Mouse (Mus musculus): ENCODE measurements around the gene Lima1.
"Not testable (repeated sequence)": the region's sequence is repeated elsewhere in the genome, so short reads cannot be mapped to it uniquely, and the experiment has no call there.

Lima1 gene

DNA sequence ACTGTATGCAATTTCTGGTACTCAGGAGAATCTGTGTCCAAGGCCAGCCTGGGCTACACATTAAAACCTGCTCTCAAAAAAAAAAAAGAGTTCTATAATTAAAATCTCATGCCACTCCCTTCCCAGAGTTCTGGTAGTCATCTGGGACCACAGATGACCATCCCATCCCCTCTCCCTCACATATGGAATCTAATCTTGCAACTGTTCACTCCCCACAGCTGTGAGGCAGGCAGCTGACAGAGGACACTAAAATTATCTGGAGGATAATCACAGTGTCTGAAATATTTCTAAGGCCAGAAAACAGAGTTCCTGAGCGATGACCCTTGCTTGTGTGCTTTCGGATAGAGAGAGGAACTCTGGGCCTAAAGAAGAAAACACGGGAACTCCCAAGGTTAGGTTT lies 40.6 kb downstream of the Lima1 start:
- DNase-seq = no peak

DNA sequence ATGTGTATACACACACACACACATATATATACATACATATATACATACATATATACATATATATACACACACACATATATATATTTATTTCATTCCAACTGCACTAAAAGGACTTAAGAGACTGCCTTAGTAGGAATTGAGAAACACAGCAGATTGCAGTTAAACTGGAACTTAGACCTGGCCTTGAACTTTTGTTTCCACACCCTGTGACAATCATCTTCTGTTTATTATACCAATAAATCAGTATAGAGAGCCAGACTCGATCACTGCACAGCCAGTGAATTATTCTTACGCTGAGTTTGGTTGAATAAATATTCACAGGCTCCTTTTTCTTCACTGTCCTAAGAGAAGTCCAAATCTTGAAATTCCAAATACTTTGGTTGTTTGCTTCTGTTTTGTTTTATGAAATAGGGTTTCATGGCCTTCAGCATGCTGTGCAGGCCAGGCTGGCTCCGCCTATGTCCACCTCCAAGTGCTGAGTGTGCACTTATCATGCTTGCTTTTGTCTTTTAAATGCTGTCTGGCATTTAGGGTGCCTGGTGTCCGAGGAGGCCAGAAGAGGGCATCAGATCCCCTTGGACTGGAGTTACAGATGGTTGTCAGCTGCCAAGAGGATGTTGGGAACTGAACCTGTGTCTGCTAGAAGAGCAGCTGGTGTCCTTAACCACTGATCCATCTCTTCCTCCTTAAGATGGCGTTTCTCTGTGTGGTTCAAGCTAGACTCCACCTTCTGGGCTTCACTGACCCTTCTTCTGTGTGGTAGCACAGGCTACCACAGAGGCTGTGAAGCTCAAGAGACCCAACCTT lies 41.4 kb downstream of the Lima1 start:
- DNase-seq = no peak

GRCm38 (mm10) chr15:99831535-99831934 lies 43.7 kb downstream of the Lima1 start:
- DNase-seq = no peak

DNA sequence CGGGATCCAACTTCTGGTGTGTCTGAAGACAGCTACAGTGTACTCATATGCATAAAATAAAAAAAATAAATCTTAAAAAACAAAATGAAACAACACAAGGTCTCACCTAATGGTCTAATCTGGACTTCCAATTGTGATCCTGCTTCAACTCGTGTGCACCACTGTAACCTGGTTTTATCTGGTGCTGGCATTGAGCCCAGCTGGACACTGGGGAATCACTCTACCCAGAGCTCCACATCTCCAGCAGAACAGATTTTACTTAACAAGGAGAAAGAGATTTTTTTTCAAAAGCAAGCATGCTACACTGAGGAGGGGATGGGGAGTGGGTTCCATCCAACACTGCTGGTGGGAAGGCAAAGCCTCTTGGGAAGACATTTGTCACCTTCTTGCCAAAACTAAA lies 47.2 kb downstream of the Lima1 start:
- no peak for DNase-seq

DNA sequence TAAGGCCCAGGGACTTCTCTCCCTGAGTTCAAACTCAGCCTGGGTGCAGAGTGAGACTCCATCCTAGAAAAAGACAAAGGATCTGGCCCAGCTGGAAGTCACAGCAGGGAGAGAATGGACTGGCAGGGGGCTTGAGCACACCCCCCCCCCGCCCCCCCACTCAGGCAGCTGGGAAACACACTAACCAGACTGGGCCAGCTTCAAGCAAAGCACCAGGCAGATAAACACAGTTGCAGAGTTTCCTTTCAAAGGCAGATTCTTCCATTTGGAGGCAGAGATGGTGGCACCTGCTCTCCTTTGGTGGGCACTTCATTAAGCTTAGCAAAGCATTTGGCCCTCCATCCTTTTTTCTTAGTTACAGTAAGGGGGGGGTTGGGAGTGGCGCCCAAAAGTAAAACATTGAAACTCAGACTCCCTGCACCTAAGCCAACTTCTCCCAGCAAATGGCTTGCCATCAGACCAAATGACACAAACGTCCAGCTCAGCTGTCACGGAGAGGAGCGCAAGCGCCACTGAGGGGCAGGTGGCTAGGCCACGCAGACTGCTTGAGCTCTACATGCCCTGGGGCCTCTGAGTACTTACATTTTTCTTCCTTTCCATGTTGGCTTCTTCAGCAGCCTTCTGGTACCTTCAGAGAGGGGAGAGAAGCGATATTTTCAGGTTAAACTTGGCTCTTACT lies 48.9 kb downstream of the Lima1 start:
- no peak for DNase-seq

GRCm38 (mm10) chr15:99825211-99825610 lies 50.0 kb downstream of the Lima1 start:
- DNase-seq = no peak

DNA sequence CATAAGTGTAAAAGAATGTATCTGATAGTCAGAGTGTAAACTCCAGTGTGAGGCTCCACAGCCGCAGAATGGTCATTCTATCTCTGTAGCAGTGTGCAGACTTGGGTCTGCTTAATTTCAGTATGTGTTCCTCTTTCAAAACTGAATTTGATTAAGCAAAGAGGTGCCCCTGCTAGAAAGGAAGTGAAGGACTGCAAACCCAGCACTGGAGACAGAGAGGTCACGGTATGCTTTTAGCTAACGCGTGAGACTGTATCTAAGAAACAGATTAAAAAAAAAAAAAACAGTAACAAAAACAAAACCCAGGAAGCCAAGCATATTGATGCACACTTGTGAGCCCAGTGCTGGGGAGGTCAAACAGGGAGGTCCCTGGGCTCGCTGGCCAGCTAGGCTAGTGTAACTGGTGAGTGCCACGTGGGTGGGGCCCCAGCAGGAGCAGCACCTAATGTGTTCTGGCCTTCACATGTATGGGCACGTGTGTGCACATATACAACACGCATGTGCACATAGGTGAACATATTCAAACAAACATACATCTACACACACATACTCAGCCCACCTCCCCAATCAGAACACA lies 51.8 kb downstream of the Lima1 start:
- no peak for DNase-seq

GRCm38 (mm10) chr15:99822501-99822900 lies 52.8 kb downstream of the Lima1 start:
- not testable (repeated sequence) for DNase-seq

DNA sequence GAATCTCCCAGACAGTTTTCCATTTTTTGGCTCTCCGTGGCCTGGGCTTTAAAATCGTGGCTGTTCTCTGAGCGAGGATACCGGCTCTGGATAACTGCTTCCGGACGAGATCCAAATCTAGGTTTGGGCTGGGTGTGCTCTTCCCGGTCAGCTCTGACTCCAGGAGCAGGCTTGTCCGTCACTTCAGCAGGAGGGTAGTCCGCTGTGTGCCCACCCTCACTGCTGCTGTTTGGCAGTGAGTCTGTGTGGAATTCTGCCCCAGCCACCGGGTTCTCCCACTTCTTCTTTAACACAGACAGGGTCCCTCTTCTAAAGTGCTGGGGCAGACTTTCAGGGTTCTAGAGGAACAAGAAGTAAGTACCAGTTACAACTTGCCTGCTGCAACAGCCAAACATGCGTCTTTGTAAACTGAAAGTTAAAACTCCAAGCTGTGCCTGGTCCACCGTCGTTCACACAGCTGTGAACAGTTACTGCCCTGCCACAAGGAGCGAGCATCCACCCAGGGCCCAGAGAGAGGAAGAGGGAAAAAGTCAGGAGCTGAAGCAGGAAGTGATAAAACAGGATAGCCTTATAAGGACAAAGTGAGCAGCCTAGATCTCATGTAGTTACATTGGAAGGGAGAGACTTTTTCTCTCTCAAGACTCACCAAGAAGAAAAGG lies 55.5 kb downstream of the Lima1 start:
- DNase-seq = no peak

DNA sequence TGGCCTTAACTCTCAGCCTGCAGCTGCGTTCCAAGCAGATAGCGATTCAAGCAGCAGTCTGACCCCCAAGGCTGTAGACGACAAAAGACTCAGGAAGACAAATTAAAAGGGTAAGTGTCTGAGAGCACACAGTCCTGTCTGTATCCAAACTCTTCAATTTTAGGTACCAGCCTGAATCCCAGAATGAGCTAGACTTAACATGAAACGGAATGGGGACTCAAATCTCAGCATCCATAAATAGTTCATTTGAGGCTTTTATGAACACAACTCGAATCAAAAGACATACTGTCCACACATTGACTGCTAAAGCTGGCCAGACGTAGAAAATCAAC lies 56.2 kb downstream of the Lima1 start:
- DNase-seq = no peak

DNA sequence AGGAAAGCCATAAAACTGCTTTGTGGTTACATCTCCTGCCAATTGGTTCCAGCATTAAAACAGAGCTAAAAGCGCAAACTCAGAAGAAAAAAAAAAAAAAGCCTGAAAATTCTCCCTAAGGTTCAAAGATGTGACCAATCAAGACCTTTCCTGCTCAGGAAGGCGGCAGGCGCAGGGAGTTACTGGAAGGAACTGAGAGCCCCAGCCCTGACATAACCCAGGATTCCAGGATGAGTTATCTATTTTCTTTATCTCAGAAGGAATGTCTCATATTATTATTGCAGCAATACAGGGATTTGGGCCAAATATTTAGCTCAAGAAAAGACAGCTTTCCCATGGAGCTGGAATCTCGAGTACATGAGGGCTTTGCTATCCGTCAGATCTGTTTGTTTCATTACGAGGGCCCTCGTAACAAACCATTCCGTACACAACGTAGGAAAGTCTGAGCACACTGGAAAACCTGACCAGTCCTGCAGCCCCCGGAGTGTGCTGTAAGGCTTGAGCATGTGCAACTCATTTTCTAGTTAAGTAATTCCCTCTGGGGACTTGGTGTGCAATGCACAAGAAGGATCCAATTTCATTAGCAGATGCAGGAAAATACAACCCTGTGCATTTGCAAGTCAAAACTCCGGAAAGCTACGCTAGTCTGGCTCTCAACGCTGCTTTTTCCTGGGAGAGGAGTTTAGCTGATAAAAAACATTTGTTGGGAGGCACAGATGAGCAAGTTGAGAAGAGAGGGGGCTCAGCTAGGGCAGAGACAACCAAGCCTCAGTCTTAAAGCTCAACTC lies 56.7 kb downstream of the Lima1 start:
- no peak for DNase-seq

GRCm38 (mm10) chr15:99817343-99818235 lies 57.7 kb downstream of the Lima1 start:
- no peak for DNase-seq

DNA sequence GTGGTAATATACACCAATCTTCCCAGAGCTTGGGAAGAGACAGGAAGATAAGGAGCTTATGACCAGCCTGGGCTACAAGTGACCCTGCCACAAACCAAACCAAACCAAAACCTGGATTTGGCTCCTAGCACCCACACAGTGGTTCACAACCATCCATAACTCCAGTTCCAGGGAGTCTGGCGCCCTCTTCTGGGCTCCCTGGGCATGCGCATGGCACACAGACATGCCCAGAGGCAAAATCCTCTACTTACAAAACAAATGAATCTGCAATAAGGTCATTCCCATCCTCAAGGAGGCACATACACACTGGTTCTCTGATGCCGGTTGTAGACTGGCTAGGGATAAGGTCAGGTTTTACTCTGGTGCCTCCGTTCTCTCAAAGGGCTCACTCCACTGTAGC lies 59.3 kb downstream of the Lima1 start:
- no peak for DNase-seq

- DNase-seq = no peak
These were observed 60.5 kb downstream of the Lima1 start for GRCm38 (mm10) chr15:99814554-99815260.

DNA sequence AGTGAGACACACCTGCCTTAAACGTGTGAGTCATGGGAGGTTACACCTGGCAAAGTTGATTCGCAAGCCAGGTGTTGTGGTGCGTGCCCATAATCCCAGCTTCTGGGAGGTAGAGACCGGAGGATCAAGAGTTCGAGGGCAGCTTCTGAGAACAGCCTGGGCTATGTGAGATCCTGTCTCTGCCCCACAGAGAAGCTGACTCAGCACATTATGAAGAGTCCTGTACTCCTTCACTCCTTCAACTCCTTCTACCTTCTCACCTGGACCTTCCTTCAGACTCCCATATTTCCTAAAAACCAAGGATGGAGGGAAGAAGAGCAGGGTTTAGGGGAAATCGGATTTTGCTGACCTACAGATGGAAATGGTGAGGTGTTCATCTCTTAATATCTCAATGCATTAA lies 61.6 kb downstream of the Lima1 start:
- no peak for DNase-seq

GRCm38 (mm10) chr15:99812097-99812496 lies 63.2 kb downstream of the Lima1 start:
- no peak for DNase-seq

DNA sequence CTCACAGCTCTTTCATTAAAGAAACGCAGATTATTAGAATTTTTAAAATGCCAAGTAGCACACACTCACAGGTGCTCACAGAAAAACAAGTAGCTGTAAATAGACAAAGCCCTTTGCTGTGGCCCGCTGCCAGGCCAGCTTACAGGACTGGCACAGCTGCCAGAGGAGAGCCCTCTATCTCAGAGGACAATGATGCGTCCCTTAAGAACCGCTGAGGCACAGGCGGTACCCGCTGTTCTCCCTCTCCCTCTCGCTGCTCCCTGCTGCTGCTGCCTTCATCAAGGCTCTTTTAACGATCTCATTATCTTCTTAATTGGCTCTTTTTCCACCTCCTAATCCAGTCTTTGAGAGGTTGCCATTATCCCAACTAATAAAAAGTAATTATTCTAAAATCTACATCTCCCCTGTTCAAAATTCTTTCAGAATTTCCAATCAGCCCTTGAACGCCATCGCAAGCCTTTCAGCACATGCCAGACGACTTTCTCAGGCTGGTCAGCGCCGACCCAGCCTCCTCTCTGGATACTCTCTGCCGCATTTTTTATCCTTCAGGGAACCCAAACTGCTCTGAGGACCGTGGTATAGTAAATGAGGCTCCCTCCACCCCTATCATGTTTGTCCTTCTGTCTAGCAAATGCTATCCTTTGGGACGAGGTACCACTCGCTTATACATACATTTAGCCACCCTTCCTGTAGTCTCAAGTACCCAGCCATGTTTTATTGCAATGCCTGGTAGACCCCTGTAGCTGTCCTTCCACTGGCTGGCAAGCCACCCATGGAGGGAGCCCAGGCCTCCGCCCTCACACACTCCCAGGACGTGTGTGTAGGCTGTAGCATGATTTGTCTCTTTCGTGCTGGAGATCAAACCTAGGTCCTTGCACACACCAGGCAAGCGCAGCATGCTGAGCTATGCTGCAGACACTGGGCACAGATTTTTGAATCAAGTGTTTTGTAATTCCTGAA lies 67.2 kb downstream of the Lima1 start:
- peak; percentile 92 for DNase-seq

DNA sequence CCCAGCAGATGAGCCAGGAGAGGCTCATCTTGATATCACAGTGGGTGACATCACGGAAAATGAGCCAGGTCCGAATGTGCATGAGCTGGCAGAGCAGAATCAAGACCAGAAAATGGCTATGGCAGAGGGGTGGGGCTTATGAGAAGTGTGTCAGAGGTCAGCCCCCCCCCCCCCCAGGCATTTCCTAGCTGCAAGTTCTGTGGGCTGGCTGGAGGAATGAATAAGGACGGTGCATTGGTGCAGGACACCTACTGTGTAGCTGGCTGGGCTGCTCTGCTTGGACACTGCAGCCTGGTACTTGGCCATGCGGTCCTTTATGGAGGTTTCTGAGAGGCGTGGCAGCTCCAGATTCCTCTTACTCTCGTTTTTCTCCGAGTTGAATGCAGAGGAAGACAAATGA lies 69.1 kb downstream of the Lima1 start:
- DNase-seq = peak; percentile 61

DNA sequence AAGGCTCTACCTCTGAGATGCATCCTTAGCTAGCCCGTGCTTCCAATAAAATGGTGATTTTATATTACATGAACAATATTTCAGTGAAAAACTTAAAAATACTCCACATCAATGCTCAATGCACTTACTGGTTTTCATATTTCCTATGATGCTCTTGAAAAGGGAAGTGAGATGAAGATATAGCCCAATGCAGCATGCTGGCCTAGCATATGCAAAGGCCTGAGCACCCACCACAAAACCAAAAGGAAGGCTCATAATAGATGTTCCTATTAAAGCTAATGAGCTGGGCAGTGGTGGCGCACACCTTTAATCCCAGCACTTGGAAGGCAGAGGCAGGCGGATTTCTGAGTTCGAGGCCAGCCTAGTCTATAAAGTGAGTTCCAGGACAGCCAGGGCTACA lies 69.6 kb downstream of the Lima1 start:
- DNase-seq = no peak

DNA sequence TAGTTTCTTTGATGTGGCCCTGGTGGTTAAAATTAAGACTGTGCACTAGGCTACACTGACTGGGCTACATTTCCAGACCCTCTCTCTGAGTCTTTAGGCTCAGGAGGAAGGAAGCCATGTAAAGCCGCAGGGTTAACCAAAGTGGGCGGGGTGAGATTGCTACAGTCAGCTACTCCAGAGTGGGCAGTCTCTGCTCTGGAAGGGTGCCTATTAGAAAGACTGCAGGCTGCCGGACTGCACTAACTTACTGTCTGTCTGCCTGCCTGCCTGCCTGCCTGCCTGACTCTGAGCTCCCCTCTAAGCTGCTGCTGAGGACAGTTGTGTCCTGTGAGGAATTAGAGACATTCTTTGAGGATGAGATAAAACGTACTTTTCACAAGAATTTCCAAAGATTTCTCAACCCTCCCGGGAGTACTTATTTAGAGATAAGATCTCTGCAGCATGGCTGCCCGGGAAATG lies 72.0 kb downstream of the Lima1 start:
- DNase-seq = peak; percentile 27
